Mouse (Mus musculus): Measurements from ENCODE around the gene C530008M17Rik.

- no peak for TF ChIP-seq POLR2A (IDR thresholded peaks at IDR 0.05; ENCODE audit: low read depth, low read length)
- TF ChIP-seq KAT2A (IDR thresholded peaks at IDR 0.05; ENCODE audit: insufficient replicate concordance, low read length), result no peak
- no peak for TF ChIP-seq POLR2AphosphoS2 (IDR thresholded peaks at IDR 0.05; ENCODE audit: low read depth, low read length)
- no peak for TF ChIP-seq EP300 (IDR thresholded peaks at IDR 0.05; ENCODE audit: low read length)
- no peak for TF ChIP-seq RCOR1 (conservative IDR thresholded peaks at IDR 0.05; ENCODE audit: low read depth, low read length)
- TF ChIP-seq CHD2 (IDR thresholded peaks at IDR 0.05; ENCODE audit: low read length), result no peak
- TF ChIP-seq ZNF384 (IDR thresholded peaks at IDR 0.05; ENCODE audit: low read depth, low read length), result no peak
- TF ChIP-seq CTCF (conservative IDR thresholded peaks at IDR 0.05 in 1 of 2, IDR thresholded peaks at IDR 0.05 in 1 of 2; ENCODE audit: low read depth in 2 of 2, low read length in 2 of 2), result no peak
- no peak for TF ChIP-seq GABPA (IDR thresholded peaks at IDR 0.05; ENCODE audit: insufficient replicate concordance, low read depth, low read length)
- no peak for TF ChIP-seq HCFC1 (IDR thresholded peaks at IDR 0.05; ENCODE audit: low read depth, low read length)
- TF ChIP-seq ZC3H11A (IDR thresholded peaks at IDR 0.05; ENCODE audit: low read depth, low read length), result no peak
- TF ChIP-seq NRF1 (IDR thresholded peaks at IDR 0.05; ENCODE audit: low read depth, low read length), result no peak
- TF ChIP-seq TBP (conservative IDR thresholded peaks at IDR 0.05; ENCODE audit: low read depth, low read length), result no peak
- no peak for TF ChIP-seq USF1 (IDR thresholded peaks at IDR 0.05; ENCODE audit: low read depth, low read length)
Observed at GRCm38 (mm10) chr5:76634012-76634411, 22.3 kb upstream of the C530008M17Rik start.

Data from CH12.LX (cell line).